ENCODE assay signal across 17 mouse cellular contexts in genomic region chr7:49478886-49479285, GRCm38 (mm10).
DNase-seq lines count a peak whose midpoint lies in the region; ATAC-seq and TF ChIP-seq lines count a peak whose summit lies in the region.
"Had no signal": no experiment of that assay in that cellular context is flagged by ENCODE, and none has a peak within 500 bp of the region (broad histone marks: within the 10 kb centered on the region; RNA-seq: fewer than 3 reads in every experiment).

No protein-coding gene starts in this region.

- H3K9me3 ChIP-seq in heart, embryonic 14.5 days (ENCODE audit: control insufficient read depth, low read length), result no peaks in the 10 kb centered on the region
- no peaks in the 10 kb centered on the region for H3K9me3 ChIP-seq in lung, embryonic 15.5 days
- no peaks in the 10 kb centered on the region for H3K9me3 ChIP-seq in embryonic facial prominence, embryonic 15.5 days (replicated peaks)
- H3K9me3 ChIP-seq in stomach, embryonic 16.5 days (replicated peaks; ENCODE audit: control insufficient read depth, low read length), result no peaks in the 10 kb centered on the region
- H3K9me3 ChIP-seq: hindbrain, embryonic 12.5 days; neural tube, embryonic 12.5 days had no signal

- peaks cover 28 to 43% of the 10 kb centered on the region in 2 experiments for H3K4me1 ChIP-seq in heart, embryonic 14.5 days (ENCODE audit: control insufficient read depth in 2 of 2, insufficient read depth in 2 of 2, low read length in 2 of 2)
- peaks cover 45% of the 10 kb centered on the region for H3K4me1 ChIP-seq in lung, embryonic 15.5 days
- peaks cover 2% of the 10 kb centered on the region; the same call in 1 of the 2 replicates for H3K4me1 ChIP-seq in lung, adult 2 months (ENCODE audit: control insufficient read depth, insufficient read depth, low read length)
- H3K4me1 ChIP-seq in embryonic facial prominence, embryonic 15.5 days, result peaks cover 19% of the 10 kb centered on the region
- H3K4me1 ChIP-seq in stomach, embryonic 16.5 days (ENCODE audit: control insufficient read depth, insufficient read depth, low read length), result peaks cover 22% of the 10 kb centered on the region

- TF ChIP-seq POLR2A in lung, adult 2 months (IDR thresholded peaks at IDR 0.05; ENCODE audit: borderline replicate concordance, extremely low read depth, low read depth, low read length), result no peak

- peak overlapping the region; percentile 30 to 71 for H3K27ac ChIP-seq in heart, embryonic 14.5 days (replicated peaks in 1 of 2; ENCODE audit: control insufficient read depth in 1 of 2, insufficient read depth in 1 of 2, low read depth in 2 of 2, low read length in 2 of 2)
- 0 out of 2 replicates have a peak overlapping the region, but pooled peaks have one; percentile 4 for H3K27ac ChIP-seq in lung, embryonic 15.5 days
- peak overlapping the region; percentile 28; the same call in 1 of the 2 replicates for H3K27ac ChIP-seq in embryonic facial prominence, embryonic 15.5 days (replicated peaks)
- H3K27ac ChIP-seq in stomach, embryonic 16.5 days (ENCODE audit: low read length), result peak overlapping the region; percentile 52
- H3K27ac ChIP-seq: hindbrain, embryonic 12.5 days; neural tube, embryonic 12.5 days had no signal

- no peak for TF ChIP-seq CTCF in lung, adult 2 months (IDR thresholded peaks at IDR 0.05; ENCODE audit: insufficient read depth, low read length)

- H3K36me3 ChIP-seq in heart, embryonic 14.5 days (ENCODE audit: control insufficient read depth, insufficient read depth, low read length), result no peaks in the 10 kb centered on the region
- H3K36me3 ChIP-seq in lung, embryonic 15.5 days, result no peaks in the 10 kb centered on the region
- no peaks in the 10 kb centered on the region; the same call in 1 of the 2 replicates for H3K36me3 ChIP-seq in embryonic facial prominence, embryonic 15.5 days
- no peaks in the 10 kb centered on the region for H3K36me3 ChIP-seq in stomach, embryonic 16.5 days (ENCODE audit: control insufficient read depth, insufficient read depth, low read length)
- H3K36me3 ChIP-seq: hindbrain, embryonic 12.5 days had no signal

- no peak for ATAC-seq in heart, embryonic 14.5 days (ENCODE audit: insufficient number of reproducible peaks, insufficient read depth, low FRiP score, low read depth)
- ATAC-seq in lung, embryonic 15.5 days (ENCODE audit: borderline replicate concordance, extremely low read depth, low FRiP score, low TSS enrichment), result no peak
- no peak for ATAC-seq in embryonic facial prominence, embryonic 15.5 days (ENCODE audit: insufficient number of reproducible peaks, low FRiP score, low TSS enrichment, low read depth)
- no peak for ATAC-seq in stomach, embryonic 16.5 days (ENCODE audit: insufficient read depth, low FRiP score)
- ATAC-seq: inflammation-experienced regulatory T-cells, adult 6 months; lung, postnatal 0 days had no signal

- peak overlapping the region; percentile 48; the same call in 1 of the 2 replicates for H3K9ac ChIP-seq in heart, embryonic 14.5 days (ENCODE audit: low read length)
- no peak overlapping the region for H3K9ac ChIP-seq in lung, embryonic 15.5 days
- no peak overlapping the region for H3K9ac ChIP-seq in embryonic facial prominence, embryonic 15.5 days
- H3K9ac ChIP-seq in stomach, embryonic 16.5 days (ENCODE audit: low read length), result 0 out of 2 replicates have a peak overlapping the region, but pooled peaks have one; percentile 21
- H3K9ac ChIP-seq: hindbrain, embryonic 12.5 days; neural tube, embryonic 12.5 days had no signal

- WGBS in heart, embryonic 14.5 days, result 28% methylated on average over 4 of the region's 4 CpGs
- WGBS in lung, embryonic 15.5 days, result 63% methylated on average over 4 of the region's 4 CpGs
- WGBS in lung, adult 2 months, result 80% methylated on average over 4 of the region's 4 CpGs
- WGBS in embryonic facial prominence, embryonic 15.5 days, result 77% methylated on average over 4 of the region's 4 CpGs
- 66% methylated on average over 4 of the region's 4 CpGs for WGBS in stomach, embryonic 16.5 days

- H3K4me2 ChIP-seq in heart, embryonic 14.5 days (ENCODE audit: low read length), result no peak overlapping the region
- no peak overlapping the region for H3K4me2 ChIP-seq in lung, embryonic 15.5 days
- no peak overlapping the region for H3K4me2 ChIP-seq in embryonic facial prominence, embryonic 15.5 days (replicated peaks)
- H3K4me2 ChIP-seq in stomach, embryonic 16.5 days (ENCODE audit: low read depth, low read length), result no peak overlapping the region
- H3K4me2 ChIP-seq: hindbrain, embryonic 12.5 days; neural tube, embryonic 12.5 days had no signal

- no peak overlapping the region for H3K4me3 ChIP-seq in heart, embryonic 14.5 days (ENCODE audit: control insufficient read depth in 1 of 2, insufficient read depth in 1 of 2, low read depth in 1 of 2, low read length in 2 of 2)
- no peak overlapping the region for H3K4me3 ChIP-seq in lung, embryonic 15.5 days
- no peak overlapping the region for H3K4me3 ChIP-seq in lung, adult 2 months (replicated peaks; ENCODE audit: extremely low read depth, low read depth, low read length)
- H3K4me3 ChIP-seq in embryonic facial prominence, embryonic 15.5 days (replicated peaks), result no peak overlapping the region
- no peak overlapping the region for H3K4me3 ChIP-seq in stomach, embryonic 16.5 days (replicated peaks; ENCODE audit: low read length)
- H3K4me3 ChIP-seq: hindbrain, embryonic 12.5 days; neural tube, embryonic 12.5 days had no signal

- no peaks in the 10 kb centered on the region for H3K27me3 ChIP-seq in heart, embryonic 14.5 days (ENCODE audit: control insufficient read depth, insufficient read depth, low read length)
- H3K27me3 ChIP-seq in lung, embryonic 15.5 days, result no peaks in the 10 kb centered on the region
- H3K27me3 ChIP-seq in embryonic facial prominence, embryonic 15.5 days, result no peaks in the 10 kb centered on the region
- no peaks in the 10 kb centered on the region for H3K27me3 ChIP-seq in stomach, embryonic 16.5 days (ENCODE audit: control insufficient read depth, insufficient read depth, low read length)
- H3K27me3 ChIP-seq: hindbrain, embryonic 12.5 days had no signal

- DNase-seq in heart, adult 18-20 months, result no peak
- no peak for DNase-seq in lung, adult 2 months
- DNase-seq in natural killer cell, adult 2 months (ENCODE audit: low spot score in 2 of 2), result no peak
- DNase-seq: adrenal gland, postnatal 25 days; cerebellum, adult 2 months; gastrocnemius, postnatal 36 days; kidney, adult 8-10 months; kidney, postnatal 36 days; thymus, postnatal 14 days had no signal

Comparison
In these comparisons a context has a peak if more than half of its experiments do, and no peak if none do; other contexts are left out.
1. H3K9ac ChIP-seq: peak in heart, embryonic 14.5 days (single experiment) and stomach, embryonic 16.5 days (single experiment); none in lung, embryonic 15.5 days (single experiment) and embryonic facial prominence, embryonic 15.5 days (single experiment).
2. Peak in every context shown above with its lines, with median percentiles within 50 percentile points of each other: H3K27ac ChIP-seq.